Mouse (Mus musculus) CH12.LX (cell line): ENCODE data around the gene Usp17la. TPM values are rescaled to one million over a fixed set of nuclear protein-coding genes. Genes with fewer than 3 reads are reported as not detected.

ENCODE experiments used
- DNase-seq: peaks from one replicate; pipeline ENCODE4 v3.0.0-alpha.2; 2013; ENCODE audit errors: extremely low read depth
- H3K27ac ChIP-seq: 2 replicates; pipeline ENCODE4 v1.5.1; 2012; ENCODE audit warnings: low read depth, mild to moderate bottlenecking, control low read depth, moderate library complexity; ENCODE audit not compliant: insufficient read depth
- H3K27me3 ChIP-seq: replicated peaks from 2 replicates; pipeline ENCODE3; 2012; ENCODE audit warnings: inconsistent platforms
- H3K36me3 ChIP-seq, 2 experiments: replicated peaks in 1 of 2; 2 replicates each; pipeline versions ENCODE3 to v1.6.1; 2012; ENCODE audit warnings: inconsistent platforms in 1 of 2, low read length in 1 of 2, mild to moderate bottlenecking in 1 of 2, mixed read lengths in 1 of 2, moderate library complexity in 1 of 2; ENCODE audit not compliant: control insufficient read depth in 1 of 2, insufficient read depth in 1 of 2
- H3K4me1 ChIP-seq, 2 experiments: 2 replicates each; pipeline ENCODE4 v1.6.1; 2012; ENCODE audit warnings: inconsistent platforms in 1 of 2, moderate library complexity in 1 of 2; ENCODE audit not compliant: insufficient read depth in 2 of 2, control insufficient read depth in 1 of 2
- H3K4me2 ChIP-seq: 2 replicates; pipeline ENCODE4 v1.6.1; 2012; ENCODE audit warnings: low read depth, mild to moderate bottlenecking, control low read depth; ENCODE audit not compliant: poor library complexity, insufficient read depth, severe bottlenecking
- H3K4me3 ChIP-seq, 3 experiments: fragments of 150-350 bp in 1 of 3; sonication (generic) in 1 of 3; replicated peaks in 1 of 3; 2 replicates each; pipeline versions ENCODE3 to v1.5.1; 2011 to 2012; ENCODE audit warnings: low read depth in 2 of 3, low read length in 2 of 3, mild to moderate bottlenecking in 2 of 3, moderate library complexity in 2 of 3, control low read depth in 1 of 3, improper control_type of control experiment in 1 of 3, inconsistent platforms in 1 of 3, mixed read lengths in 1 of 3; ENCODE audit not compliant: poor library complexity in 1 of 3
- H3K79me2 ChIP-seq: replicated peaks from 2 replicates; pipeline ENCODE4 v1.6.1; 2012; ENCODE audit warnings: mild to moderate bottlenecking, moderate library complexity; ENCODE audit not compliant: control insufficient read depth, poor library complexity, insufficient read depth, severe bottlenecking; ENCODE audit errors: extremely low read depth
- H3K9ac ChIP-seq: 2 replicates; pipeline ENCODE4 v1.6.1; 2012; ENCODE audit warnings: low read depth, mild to moderate bottlenecking, control low read depth, moderate library complexity; ENCODE audit not compliant: insufficient read depth
- H3K9me3 ChIP-seq: replicated peaks from 2 replicates; pipeline ENCODE3; 2012; ENCODE audit warnings: low read length, inconsistent platforms, mixed read lengths
- BHLHE40 ChIP-seq: IDR thresholded peaks from 2 replicates; pipeline ENCODE4 v1.6.1; 2011; ENCODE audit warnings: mild to moderate bottlenecking, low read depth, low read length, improper control_type of control experiment
- CHD1 ChIP-seq: IDR thresholded peaks from 2 replicates; pipeline ENCODE4 v1.6.1; 2012; ENCODE audit warnings: low read depth, low read length, improper control_type of control experiment, inconsistent platforms
- CHD2 ChIP-seq: IDR thresholded peaks from 2 replicates; pipeline ENCODE4 v1.6.1; 2011; ENCODE audit warnings: low read length, improper control_type of control experiment
- CTCF ChIP-seq, 2 experiments: IDR thresholded peaks in 1 of 2; conservative IDR thresholded peaks in 1 of 2; 2 replicates each; pipeline ENCODE4 v1.5.1; 2011 to 2012; ENCODE audit warnings: low read depth in 2 of 2, low read length in 2 of 2, improper control_type of control experiment in 1 of 2, inconsistent platforms in 1 of 2, mild to moderate bottlenecking in 1 of 2, moderate library complexity in 1 of 2
- E2F4 ChIP-seq: IDR thresholded peaks from 2 replicates; pipeline ENCODE4 v1.6.1; 2011; ENCODE audit warnings: low read depth, low read length, improper control_type of control experiment; ENCODE audit not compliant: insufficient replicate concordance
- EP300 ChIP-seq: IDR thresholded peaks from 2 replicates; pipeline ENCODE4 v1.6.1; 2011; ENCODE audit warnings: low read length, improper control_type of control experiment
- ETS1 ChIP-seq: conservative IDR thresholded peaks from 2 replicates; pipeline ENCODE4 v1.6.1; 2012; ENCODE audit warnings: low read depth, mild to moderate bottlenecking, inconsistent platforms, low read length, improper control_type of control experiment, moderate library complexity
- GABPA ChIP-seq: IDR thresholded peaks from 2 replicates; pipeline ENCODE4 v1.6.1; 2012; ENCODE audit warnings: low read depth, low read length, improper control_type of control experiment, inconsistent platforms; ENCODE audit not compliant: insufficient replicate concordance
- IRF4 ChIP-seq: IDR thresholded peaks from 2 replicates; pipeline ENCODE4 v1.6.1; 2014; ENCODE audit warnings: low read depth, mild to moderate bottlenecking, inconsistent platforms, low read length, improper control_type of control experiment
- KAT2A ChIP-seq: IDR thresholded peaks from 2 replicates; pipeline ENCODE4 v1.6.1; 2012; ENCODE audit warnings: low read length, improper control_type of control experiment, inconsistent platforms; ENCODE audit not compliant: insufficient replicate concordance
- MAFK ChIP-seq: IDR thresholded peaks from 2 replicates; pipeline ENCODE4 v1.6.1; 2011; ENCODE audit warnings: low read length, improper control_type of control experiment; ENCODE audit not compliant: insufficient replicate concordance
- MAX ChIP-seq: IDR thresholded peaks from 2 replicates; pipeline ENCODE4 v1.6.1; 2011; ENCODE audit warnings: low read length, improper control_type of control experiment
- MEF2A ChIP-seq: IDR thresholded peaks from 2 replicates; pipeline ENCODE4 v1.6.1; 2014; ENCODE audit warnings: low read depth, mild to moderate bottlenecking, inconsistent platforms, low read length, improper control_type of control experiment, borderline replicate concordance
- MYC ChIP-seq: IDR thresholded peaks from 2 replicates; pipeline ENCODE4 v1.6.1; 2011; ENCODE audit warnings: low read depth, mild to moderate bottlenecking, improper control_type of control experiment, low read length
- NRF1 ChIP-seq: IDR thresholded peaks from 2 replicates; pipeline ENCODE4 v1.6.1; 2014; ENCODE audit warnings: low read depth, mild to moderate bottlenecking, inconsistent platforms, low read length, improper control_type of control experiment, moderate library complexity
- PAX5 ChIP-seq: IDR thresholded peaks from 2 replicates; pipeline ENCODE4 v1.6.1; 2012; ENCODE audit warnings: low read length, inconsistent platforms, mixed read lengths
- POLR2A ChIP-seq: IDR thresholded peaks from 2 replicates; pipeline ENCODE4 v1.6.1; 2011; ENCODE audit warnings: low read depth, mild to moderate bottlenecking, improper control_type of control experiment, low read length
- RAD21 ChIP-seq: IDR thresholded peaks from 2 replicates; pipeline ENCODE4 v1.6.1; 2011; ENCODE audit warnings: low read depth, mild to moderate bottlenecking, low read length, improper control_type of control experiment, moderate library complexity
- RCOR1 ChIP-seq: conservative IDR thresholded peaks from 2 replicates; pipeline ENCODE4 v1.6.1; 2012; ENCODE audit warnings: low read depth, mild to moderate bottlenecking, inconsistent platforms, low read length, improper control_type of control experiment
- SIN3A ChIP-seq: IDR thresholded peaks from 2 replicates; pipeline ENCODE4 v1.6.1; 2012; ENCODE audit warnings: low read length, improper control_type of control experiment, inconsistent platforms
- SMC3 ChIP-seq: IDR thresholded peaks from 2 replicates; pipeline ENCODE4 v1.6.1; 2011; ENCODE audit warnings: low read depth, low read length, improper control_type of control experiment
- TBP ChIP-seq: conservative IDR thresholded peaks from 2 replicates; pipeline ENCODE4 v1.6.1; 2011; ENCODE audit warnings: low read depth, low read length, improper control_type of control experiment
- UBTF ChIP-seq: IDR thresholded peaks from 2 replicates; pipeline ENCODE4 v1.6.1; 2012; ENCODE audit warnings: low read depth, mild to moderate bottlenecking, inconsistent platforms, low read length, improper control_type of control experiment, moderate library complexity
- ZMIZ1 ChIP-seq: IDR thresholded peaks from 2 replicates; pipeline ENCODE4 v1.6.1; 2012; ENCODE audit warnings: low read depth, mild to moderate bottlenecking, inconsistent platforms, low read length, improper control_type of control experiment
- ZNF384 ChIP-seq: IDR thresholded peaks from 2 replicates; pipeline ENCODE4 v1.6.1; 2012; ENCODE audit warnings: low read depth, low read length, improper control_type of control experiment, inconsistent platforms
- dilution Hi-C: fragments of 300-500 bp; cut with MboI; formaldehyde crosslinking; loops from 2 replicates; pipeline ENCODE4 v1.14.3; 2020; ENCODE audit warnings: low sequenced_read_pairs; ENCODE audit not compliant: extremely low pct_unique_long_range_greater_than_20kb, extremely low pct_ligation_motif_present
- in situ Hi-C: fragments of 300-500 bp; cut with MboI; formaldehyde crosslinking; loops from 3 replicates; pipeline ENCODE4 v1.14.3; 2019; ENCODE audit warnings: low sequenced_read_pairs, low pct_ligation_motif_present, low pct_unique_long_range_greater_than_20kb, mixed read lengths
- polyA plus RNA-seq: library from polyadenylated mRNA; unstranded; fragments of >175 nt; gene quantifications from 2 replicates; pipeline ENCODE4 v1.2.1, GENCODE M21; 2012; ENCODE audit warnings: low read depth; ENCODE audit not compliant: insufficient read length
- total RNA-seq, 2 experiments: library from RNA; depleted of rRNA; stranded (reverse); fragments of 300-350 nt in 1 of 2; fragments of >200 nt in 1 of 2; gene quantifications; 2 replicates each; pipeline ENCODE4 v1.2.3; 2012 to 2014

Gene Usp17la
- total and polyA plus RNA-seq, 3 experiments, result 0.11 to 0.17 TPM; not detected in 1

GRCm38 (mm10) chr7:104857683-104858082 lies 874 bp downstream of the Usp17la start:
- Histone ChIP-seq H3K27me3 (no peaks in the 10 kb centered on the region), H3K4me2 (no peak overlapping the region), H3K9ac (no peak overlapping the region), H3K27ac (no peak overlapping the region), H3K9me3 (no peaks in the 10 kb centered on the region), H3K4me1 (no peaks in the 10 kb centered on the region), H3K4me3 (no peak overlapping the region), H3K79me2 (no peaks in the 10 kb centered on the region), H3K36me3 (no peaks in the 10 kb centered on the region)
- DNase-seq, result no peak
- dilution Hi-C loops (no loop called here), in situ Hi-C loops (no loop called here)
- TF ChIP-seq KAT2A (no peak), PAX5 (no peak), EP300 (no peak), ETS1 (no peak), SIN3A (no peak), MYC (no peak), BHLHE40 (no peak), UBTF (no peak), E2F4 (no peak), RCOR1 (no peak), CHD1 (no peak), CHD2 (no peak), IRF4 (no peak), NRF1 (no peak), MAX (no peak), ZMIZ1 (no peak), CTCF (conservative IDR thresholded peaks at IDR 0.05 in 1 of 2, IDR thresholded peaks at IDR 0.05 in 1 of 2; ENCODE audit: low read depth in 2 of 2, low read length in 2 of 2) (no peak), MEF2A (no peak), MAFK (no peak)
- TF ChIP-seq, all 38 proteins: peak for 0

GRCm38 (mm10) chr7:104861381-104861780 lies 4.6 kb downstream of the Usp17la start:
- Histone ChIP-seq H3K36me3 (no peaks in the 10 kb centered on the region), H3K9me3 (no peaks in the 10 kb centered on the region), H3K27ac (no peak overlapping the region), H3K27me3 (no peaks in the 10 kb centered on the region), H3K4me2 (no peak overlapping the region), H3K9ac (no peak overlapping the region), H3K79me2 (no peaks in the 10 kb centered on the region), H3K4me3 (no peak overlapping the region), H3K4me1 (no peaks in the 10 kb centered on the region)
- dilution Hi-C loops (no loop called here), in situ Hi-C loops (no loop called here)
- TF ChIP-seq GABPA (no peak), SMC3 (no peak), RAD21 (no peak), TBP (no peak), POLR2A (no peak), ZNF384 (no peak)
- DNase-seq, result no peak
